Mouse (Mus musculus): ENCODE measurements around the gene Pigs. TPM values are rescaled to one million over a fixed set of nuclear protein-coding genes. Genes with fewer than 3 reads are reported as not detected.

The Pigs gene
- polyA plus RNA-seq, 1 experiment from 2014 or later, result 79.0 TPM

- no peak overlapping the region for H3K9ac ChIP-seq (ENCODE audit: low read depth, low read length)
- no peak overlapping the region for H3K4me3 ChIP-seq (ENCODE audit: low read depth, low read length)
- ATAC-seq, result no peak
- WGBS, result 92% methylated on average over 6 of the region's 6 CpGs
- no peak overlapping the region for H3K4me2 ChIP-seq (ENCODE audit: low read length)
- no peaks in the 10 kb centered on the region for H3K27me3 ChIP-seq (ENCODE audit: control insufficient read depth, insufficient read depth, low read depth, low read length)
- 0 out of 2 replicates have a peak, but pooled peaks cover 2% of the 10 kb centered on the region for H3K4me1 ChIP-seq (ENCODE audit: control insufficient read depth, insufficient read depth, low read length)
- no peaks in the 10 kb centered on the region for H3K9me3 ChIP-seq (replicated peaks; ENCODE audit: control insufficient read depth, low read length, poor library complexity, severe bottlenecking)
- no peaks in the 10 kb centered on the region for H3K36me3 ChIP-seq (ENCODE audit: control insufficient read depth, insufficient read depth, low read length)
- no peak overlapping the region for H3K27ac ChIP-seq (ENCODE audit: low read length)
Measured at GRCm38 (mm10) chr11:78354905-78355304, 26.7 kb downstream of the Pigs start.

GRCm38 (mm10) chr11:78355471-78356238 lies 27.4 kb downstream of the Pigs start:
- Histone ChIP-seq H3K4me3 (ENCODE audit: low read depth, low read length) (no peak overlapping the region), H3K27me3 (ENCODE audit: control insufficient read depth, insufficient read depth, low read depth, low read length) (no peaks in the 10 kb centered on the region), H3K4me1 (ENCODE audit: control insufficient read depth, insufficient read depth, low read length) (0 out of 2 replicates have a peak, but pooled peaks cover 2% of the 10 kb centered on the region), H3K4me2 (ENCODE audit: low read length) (no peak overlapping the region), H3K36me3 (ENCODE audit: control insufficient read depth, insufficient read depth, low read length) (no peaks in the 10 kb centered on the region), H3K27ac (ENCODE audit: low read length) (no peak overlapping the region), H3K9me3 (replicated peaks; ENCODE audit: control insufficient read depth, low read length, poor library complexity, severe bottlenecking) (no peaks in the 10 kb centered on the region), H3K9ac (ENCODE audit: low read depth, low read length) (no peak overlapping the region)
- 34% methylated on average over 4 of the region's 4 CpGs for WGBS
- no peak for ATAC-seq

GRCm38 (mm10) chr11:78358330-78359007 lies 30.3 kb downstream of the Pigs start:
- no peak overlapping the region for H3K27ac ChIP-seq (ENCODE audit: low read length)
- H3K9me3 ChIP-seq (replicated peaks; ENCODE audit: control insufficient read depth, low read length, poor library complexity, severe bottlenecking), result no peaks in the 10 kb centered on the region
- H3K4me1 ChIP-seq (ENCODE audit: control insufficient read depth, insufficient read depth, low read length), result 0 out of 2 replicates have a peak, but pooled peaks cover 2% of the 10 kb centered on the region
- no peak overlapping the region for H3K4me2 ChIP-seq (ENCODE audit: low read length)
- H3K9ac ChIP-seq (ENCODE audit: low read depth, low read length), result no peak overlapping the region
- ATAC-seq, result no peak
- no peaks in the 10 kb centered on the region for H3K36me3 ChIP-seq (ENCODE audit: control insufficient read depth, insufficient read depth, low read length)
- 12% methylated on average over 22 of the region's 22 CpGs for WGBS
- H3K4me3 ChIP-seq (ENCODE audit: low read depth, low read length), result no peak overlapping the region
- H3K27me3 ChIP-seq (ENCODE audit: control insufficient read depth, insufficient read depth, low read depth, low read length), result no peaks in the 10 kb centered on the region

- H3K36me3 ChIP-seq (ENCODE audit: control insufficient read depth, insufficient read depth, low read length), result no peaks in the 10 kb centered on the region
- H3K27ac ChIP-seq (ENCODE audit: low read length), result no peak overlapping the region
- peak overlapping the region; percentile 44 for H3K4me2 ChIP-seq (ENCODE audit: low read length)
- H3K9ac ChIP-seq (ENCODE audit: low read depth, low read length), result 0 out of 2 replicates have a peak overlapping the region, but pooled peaks have one; percentile 2
- H3K9me3 ChIP-seq (replicated peaks; ENCODE audit: control insufficient read depth, low read length, poor library complexity, severe bottlenecking), result no peaks in the 10 kb centered on the region
- no peaks in the 10 kb centered on the region for H3K27me3 ChIP-seq (ENCODE audit: control insufficient read depth, insufficient read depth, low read depth, low read length)
- 13% methylated on average over 13 of the region's 13 CpGs for WGBS
- peak overlapping the region; percentile 18; the same call in 1 of the 2 replicates for H3K4me3 ChIP-seq (ENCODE audit: low read depth, low read length)
- peak; percentile 42; the same call in 1 of the 2 replicates for ATAC-seq
- H3K4me1 ChIP-seq (ENCODE audit: control insufficient read depth, insufficient read depth, low read length), result 0 out of 2 replicates have a peak, but pooled peaks cover 2% of the 10 kb centered on the region
Measured at GRCm38 (mm10) chr11:78360125-78360788, 32.0 kb downstream of the Pigs start.

- Histone ChIP-seq H3K9me3 (replicated peaks; ENCODE audit: control insufficient read depth, low read length, poor library complexity, severe bottlenecking) (no peaks in the 10 kb centered on the region), H3K4me3 (ENCODE audit: low read depth, low read length) (no peak overlapping the region), H3K27ac (ENCODE audit: low read length) (no peak overlapping the region), H3K4me1 (ENCODE audit: control insufficient read depth, insufficient read depth, low read length) (no peaks in the 10 kb centered on the region), H3K27me3 (ENCODE audit: control insufficient read depth, insufficient read depth, low read depth, low read length) (no peaks in the 10 kb centered on the region), H3K9ac (ENCODE audit: low read depth, low read length) (no peak overlapping the region), H3K36me3 (ENCODE audit: control insufficient read depth, insufficient read depth, low read length) (no peaks in the 10 kb centered on the region), H3K4me2 (ENCODE audit: low read length) (no peak overlapping the region)
- no peak for ATAC-seq
- 74% methylated on average over 2 of the region's 2 CpGs for WGBS
Measured at GRCm38 (mm10) chr11:78360789-78361131, 32.5 kb downstream of the Pigs start.

- Histone ChIP-seq H3K36me3 (ENCODE audit: control insufficient read depth, insufficient read depth, low read length) (no peaks in the 10 kb centered on the region), H3K9me3 (replicated peaks; ENCODE audit: control insufficient read depth, low read length, poor library complexity, severe bottlenecking) (no peaks in the 10 kb centered on the region), H3K27ac (ENCODE audit: low read length) (no peak overlapping the region), H3K4me2 (ENCODE audit: low read length) (no peak overlapping the region), H3K4me1 (ENCODE audit: control insufficient read depth, insufficient read depth, low read length) (no peaks in the 10 kb centered on the region), H3K4me3 (ENCODE audit: low read depth, low read length) (no peak overlapping the region), H3K9ac (ENCODE audit: low read depth, low read length) (no peak overlapping the region), H3K27me3 (ENCODE audit: control insufficient read depth, insufficient read depth, low read depth, low read length) (no peaks in the 10 kb centered on the region)
- WGBS, result 85% methylated on average over 13 of the region's 13 CpGs
- ATAC-seq, result no peak
Measured at GRCm38 (mm10) chr11:78363309-78364007, 35.2 kb downstream of the Pigs start.

- Histone ChIP-seq H3K36me3 (ENCODE audit: control insufficient read depth, insufficient read depth, low read length) (no peaks in the 10 kb centered on the region), H3K9ac (ENCODE audit: low read depth, low read length) (no peak overlapping the region), H3K4me1 (ENCODE audit: control insufficient read depth, insufficient read depth, low read length) (no peaks in the 10 kb centered on the region), H3K9me3 (replicated peaks; ENCODE audit: control insufficient read depth, low read length, poor library complexity, severe bottlenecking) (no peaks in the 10 kb centered on the region), H3K4me3 (ENCODE audit: low read depth, low read length) (no peak overlapping the region), H3K27ac (ENCODE audit: low read length) (no peak overlapping the region), H3K4me2 (ENCODE audit: low read length) (no peak overlapping the region), H3K27me3 (ENCODE audit: control insufficient read depth, insufficient read depth, low read depth, low read length) (no peaks in the 10 kb centered on the region)
- WGBS, result 47% methylated on average over 7 of the region's 8 CpGs
- no peak for ATAC-seq
Measured at GRCm38 (mm10) chr11:78364103-78364502, 35.9 kb downstream of the Pigs start.

- Histone ChIP-seq H3K9ac (ENCODE audit: low read depth, low read length) (no peak overlapping the region), H3K4me2 (ENCODE audit: low read length) (no peak overlapping the region), H3K27me3 (ENCODE audit: control insufficient read depth, insufficient read depth, low read depth, low read length) (no peaks in the 10 kb centered on the region), H3K4me3 (ENCODE audit: low read depth, low read length) (no peak overlapping the region), H3K27ac (ENCODE audit: low read length) (no peak overlapping the region), H3K4me1 (ENCODE audit: control insufficient read depth, insufficient read depth, low read length) (no peaks in the 10 kb centered on the region), H3K9me3 (replicated peaks; ENCODE audit: control insufficient read depth, low read length, poor library complexity, severe bottlenecking) (no peaks in the 10 kb centered on the region), H3K36me3 (ENCODE audit: control insufficient read depth, insufficient read depth, low read length) (no peaks in the 10 kb centered on the region)
- WGBS, result 92% methylated on average over 15 of the region's 15 CpGs
- no peak for ATAC-seq
Measured at GRCm38 (mm10) chr11:78367456-78368225, 39.4 kb downstream of the Pigs start.

Measured in midbrain, embryonic 16.5 days (tissue).